Mouse (Mus musculus): ENCODE results near the gene Zp3.

Gene Zp3

GRCm38 (mm10) chr5:136002751-136003151 lies 22.9 kb downstream of the Zp3 start:
- DNase-seq (ENCODE audit: low spot score in 2 of 2): peak; percentile 11 to 25

GRCm38 (mm10) chr5:136004537-136004936 lies 24.6 kb downstream of the Zp3 start:
- no peak for DNase-seq (ENCODE audit: low spot score in 2 of 2)

- no peak for DNase-seq (ENCODE audit: low spot score in 2 of 2)
These were observed 27.8 kb downstream of the Zp3 start for GRCm38 (mm10) chr5:136007745-136008144.

GRCm38 (mm10) chr5:136014877-136015276 lies 35.0 kb downstream of the Zp3 start:
- DNase-seq (ENCODE audit: low spot score in 2 of 2): no peak

- no peak for DNase-seq (ENCODE audit: low spot score in 2 of 2)
These were observed 35.7 kb downstream of the Zp3 start for GRCm38 (mm10) chr5:136015586-136015985.

- no peak for DNase-seq (ENCODE audit: low spot score in 2 of 2)
These were observed 36.3 kb downstream of the Zp3 start for GRCm38 (mm10) chr5:136016014-136016876.

GRCm38 (mm10) chr5:136017262-136017661 lies 37.4 kb downstream of the Zp3 start:
- no peak for DNase-seq (ENCODE audit: low spot score in 2 of 2)

GRCm38 (mm10) chr5:136018726-136019125 lies 38.8 kb downstream of the Zp3 start:
- no peak for DNase-seq (ENCODE audit: low spot score in 2 of 2)

- no peak for DNase-seq (ENCODE audit: low spot score in 2 of 2)
These were observed 40.0 kb downstream of the Zp3 start for GRCm38 (mm10) chr5:136019907-136020306.

GRCm38 (mm10) chr5:136025712-136026111 lies 45.8 kb downstream of the Zp3 start:
- DNase-seq (ENCODE audit: low spot score in 2 of 2): no peak

- DNase-seq (ENCODE audit: low spot score in 2 of 2): no peak
These were observed 47.0 kb downstream of the Zp3 start for GRCm38 (mm10) chr5:136026859-136027258.

GRCm38 (mm10) chr5:136027612-136028311 lies 47.9 kb downstream of the Zp3 start:
- DNase-seq (ENCODE audit: low spot score in 2 of 2): peak in 1 of 2 experiments; percentile 23

GRCm38 (mm10) chr5:136034868-136035267 lies 55.0 kb downstream of the Zp3 start:
- DNase-seq (ENCODE audit: low spot score in 2 of 2): no peak

- no peak for DNase-seq (ENCODE audit: low spot score in 2 of 2)
These were observed 55.4 kb downstream of the Zp3 start for GRCm38 (mm10) chr5:136035285-136035684.

- DNase-seq (ENCODE audit: low spot score in 2 of 2): no peak
These were observed 56.8 kb downstream of the Zp3 start for GRCm38 (mm10) chr5:136036667-136037066.

Data from thymus, postnatal 10 days (tissue).